Mouse (Mus musculus) brain, embryonic 14.5 days (tissue): Measurements from ENCODE around the gene Arhgef7.

Experiments used
- CTCF ChIP-seq: fragments of 200-500 bp; IDR thresholded peaks from 2 replicates; pipeline ENCODE4 v1.5.1; 2012; ENCODE audit warnings: inconsistent platforms, mild to moderate bottlenecking, moderate library complexity, borderline replicate concordance; ENCODE audit not compliant: insufficient read depth, insufficient read length; ENCODE audit errors: extremely low read depth
- POLR2A ChIP-seq: fragments of 200-500 bp; IDR thresholded peaks from 2 replicates; pipeline ENCODE4 v1.6.1; 2012; ENCODE audit warnings: mild to moderate bottlenecking, inconsistent platforms, borderline replicate concordance; ENCODE audit not compliant: poor library complexity, insufficient read depth, insufficient read length, severe bottlenecking; ENCODE audit errors: extremely low read depth

DNA sequence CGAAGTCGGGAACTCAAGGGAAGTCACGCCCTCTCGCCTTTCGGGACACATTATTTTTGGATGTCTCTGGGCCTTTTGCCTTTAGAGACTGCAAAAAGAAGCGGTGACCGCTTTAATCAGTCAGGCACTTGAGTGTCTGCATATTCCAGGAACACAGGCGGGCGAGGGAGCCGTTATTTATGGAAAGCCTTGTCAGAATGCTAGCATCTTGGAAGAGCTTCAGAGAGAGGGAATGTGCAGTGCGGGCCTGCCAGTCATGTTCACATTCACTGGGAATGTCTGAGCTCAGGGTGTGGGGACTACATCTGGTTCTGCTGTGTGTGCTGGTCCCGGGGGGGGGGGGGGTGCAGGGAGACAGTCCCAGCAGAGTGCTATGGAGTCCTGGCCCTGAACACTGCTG lies 21.7 kb upstream of the Arhgef7 start:
- TF ChIP-seq CTCF (no peak), POLR2A (no peak)
